Mouse (Mus musculus) stomach, postnatal 0 days (tissue): ENCODE measurements around the gene Gtf2h5. TPM values are rescaled to one million over a fixed set of nuclear protein-coding genes. Genes with fewer than 3 reads are reported as not detected.

Experiments used
- ATAC-seq: fragments of 200-750 bp; cut with Nextera tagmentation; 2 replicates; pipeline ENCODE4 v1.8.0; 2017; ENCODE audit not compliant: low FRiP score, low TSS enrichment
- DNase-seq: peaks from one replicate; pipeline ENCODE4 v3.0.0-alpha.2; 2016; ENCODE audit warnings: low spot score
- H3K27ac ChIP-seq: fragments of 300-500 bp; sonication (generic); replicated peaks from 2 replicates; pipeline ENCODE4 v1.5.1; 2014; ENCODE audit warnings: mild to moderate bottlenecking, control low read depth
- H3K27me3 ChIP-seq: fragments of 300-500 bp; sonication (generic); 2 replicates; pipeline ENCODE4 v1.6.1; 2014; ENCODE audit warnings: low read length; ENCODE audit not compliant: control insufficient read depth, insufficient read depth
- H3K36me3 ChIP-seq: fragments of 300-500 bp; sonication (generic); 2 replicates; pipeline ENCODE4 v1.6.1; 2014; ENCODE audit warnings: low read length, mixed read lengths; ENCODE audit not compliant: control insufficient read depth, insufficient read depth
- H3K4me1 ChIP-seq: fragments of 300-500 bp; sonication (generic); replicated peaks from 2 replicates; pipeline ENCODE4 v1.6.1; 2014; ENCODE audit warnings: antibody characterized with exemption; ENCODE audit not compliant: control insufficient read depth, insufficient read depth
- H3K4me2 ChIP-seq: fragments of 300-500 bp; sonication (generic); replicated peaks from 2 replicates; pipeline ENCODE4 v1.6.1; 2014; ENCODE audit warnings: low read depth, mild to moderate bottlenecking, control low read depth, moderate library complexity
- H3K4me3 ChIP-seq: fragments of 300-500 bp; sonication (generic); 2 replicates; pipeline ENCODE4 v1.5.1; 2014; ENCODE audit warnings: low read depth, low read length, control low read depth
- H3K9ac ChIP-seq: fragments of 300-500 bp; sonication (generic); 2 replicates; pipeline ENCODE4 v1.6.1; 2014; ENCODE audit warnings: mild to moderate bottlenecking, low read length, control low read depth, mixed read lengths
- H3K9me3 ChIP-seq: fragments of 300-500 bp; sonication (generic); 2 replicates; pipeline ENCODE4 v1.6.1; 2016; ENCODE audit warnings: low read length; ENCODE audit not compliant: control insufficient read depth
- CTCF ChIP-seq: IDR thresholded peaks from 2 replicates; pipeline ENCODE4 v1.5.1; 2016; ENCODE audit warnings: antibody characterized with exemption, low read depth, mild to moderate bottlenecking, moderate library complexity
- EP300 ChIP-seq: optimal IDR thresholded peaks from 2 replicates; pipeline ENCODE3; 2016; ENCODE audit warnings: antibody characterized with exemption
- WGBS: fragments of 180-500 bp; shearing (Covaris S2); extraction: QIAGEN DNeasy Blood & Tissue Kit; methylation state at CpG from one replicate; pipeline ENCODE4 v1.1.7; 2014; 5-methylcytosine and 5-hydroxymethylcytosine counted together
- polyA plus RNA-seq: library from polyadenylated mRNA; unstranded; fragments of >200 nt; fragmentation: Nextera tagmentation; extraction: Ambion mirVana; gene quantifications from 2 replicates; pipeline ENCODE4 v1.2.1, GENCODE M21; 2015

Gene Gtf2h5
- polyA plus RNA-seq, 1 experiment from 2014 or later = 141 TPM

GRCm38 (mm10) chr17:6103566-6103965, 24.0 kb downstream of the Gtf2h5 start:
- 71% methylated on average over 6 of the region's 6 CpGs for WGBS
- H3K36me3 ChIP-seq = no peaks in the 10 kb centered on the region
- ATAC-seq = no peak
- no peak for DNase-seq
- peaks cover 4% of the 10 kb centered on the region; the same call in 1 of the 2 replicates for H3K4me1 ChIP-seq
- no peak for TF ChIP-seq EP300
- TF ChIP-seq CTCF = no peak
- H3K27me3 ChIP-seq = no peaks in the 10 kb centered on the region
- H3K4me2 ChIP-seq = no peak overlapping the region
- H3K9me3 ChIP-seq = no peaks in the 10 kb centered on the region
- no peak overlapping the region for H3K27ac ChIP-seq
- no peak overlapping the region for H3K9ac ChIP-seq
- no peak overlapping the region for H3K4me3 ChIP-seq

GRCm38 (mm10) chr17:6106361-6107014, 26.9 kb downstream of the Gtf2h5 start, which contains the start of gene Tulp4:
TSS of gene Tulp4 (plus strand) at chr17:6106437.
- Histone ChIP-seq H3K27me3 (no peaks in the 10 kb centered on the region), H3K4me2 (peak within 1 kb of the TSS; percentile 77), H3K27ac (peak within 1 kb of the TSS; percentile 96), H3K9me3 (no peaks in the 10 kb centered on the region), H3K4me1 (peaks cover 6% of the 10 kb centered on the region; the same call in 1 of the 2 replicates), H3K36me3 (no peaks in the 10 kb centered on the region), H3K4me3 (peak within 1 kb of the TSS; percentile 79), H3K9ac (peak within 1 kb of the TSS; percentile 98)
- TF ChIP-seq EP300 (no peak), CTCF (no peak)
- peak; percentile 94 for DNase-seq
- ATAC-seq = peak; percentile 95
- WGBS = 0% methylated on average over 25 of the region's 76 CpGs

GRCm38 (mm10) chr17:6107015-6107601, 27.5 kb downstream of the Gtf2h5 start:
- peak overlapping the region; percentile 96 for H3K27ac ChIP-seq
- DNase-seq = peak; percentile 73
- H3K9ac ChIP-seq = peak overlapping the region; percentile 98
- peak overlapping the region; percentile 79 for H3K4me3 ChIP-seq
- no peaks in the 10 kb centered on the region for H3K27me3 ChIP-seq
- H3K4me2 ChIP-seq = peak overlapping the region; percentile 77
- H3K36me3 ChIP-seq = no peaks in the 10 kb centered on the region
- under 1% methylated on average over 36 of the region's 50 CpGs for WGBS
- peak; percentile 22 for ATAC-seq
- no peak for TF ChIP-seq CTCF
- TF ChIP-seq EP300 = no peak
- H3K9me3 ChIP-seq = no peaks in the 10 kb centered on the region
- H3K4me1 ChIP-seq = peaks cover 6% of the 10 kb centered on the region; the same call in 1 of the 2 replicates

- Histone ChIP-seq H3K36me3 (no peaks in the 10 kb centered on the region), H3K4me3 (peak overlapping the region; percentile 79), H3K9ac (peak overlapping the region; percentile 98), H3K27ac (0 out of 2 replicates have a peak overlapping the region, but pooled peaks have one; percentile 20), H3K4me1 (peaks cover 6% of the 10 kb centered on the region; the same call in 1 of the 2 replicates), H3K4me2 (peak overlapping the region; percentile 77), H3K9me3 (no peaks in the 10 kb centered on the region), H3K27me3 (no peaks in the 10 kb centered on the region)
- DNase-seq = no peak
- 46% methylated on average over 7 of the region's 7 CpGs for WGBS
- TF ChIP-seq EP300 (no peak), CTCF (no peak)
- no peak for ATAC-seq
These were observed 28.6 kb downstream of the Gtf2h5 start for GRCm38 (mm10) chr17:6108175-6108574.

- no peaks in the 10 kb centered on the region for H3K27me3 ChIP-seq
- H3K27ac ChIP-seq = no peak overlapping the region
- H3K4me3 ChIP-seq = no peak overlapping the region
- no peak overlapping the region for H3K4me2 ChIP-seq
- ATAC-seq = no peak
- no peaks in the 10 kb centered on the region for H3K9me3 ChIP-seq
- no peaks in the 10 kb centered on the region for H3K36me3 ChIP-seq
- peaks cover 6% of the 10 kb centered on the region; the same call in 1 of the 2 replicates for H3K4me1 ChIP-seq
- 75% methylated on average over 3 of the region's 3 CpGs for WGBS
- DNase-seq = no peak
- no peak overlapping the region for H3K9ac ChIP-seq
- no peak for TF ChIP-seq EP300
- peak; percentile 59 for TF ChIP-seq CTCF
These were observed 31.4 kb downstream of the Gtf2h5 start for GRCm38 (mm10) chr17:6110956-6111355.

GRCm38 (mm10) chr17:6113653-6114052, 34.1 kb downstream of the Gtf2h5 start:
- no peaks in the 10 kb centered on the region for H3K27me3 ChIP-seq
- H3K9me3 ChIP-seq = no peaks in the 10 kb centered on the region
- H3K36me3 ChIP-seq = no peaks in the 10 kb centered on the region
- TF ChIP-seq CTCF (no peak), EP300 (no peak)
- WGBS = 86% methylated on average over 6 of the region's 6 CpGs
- no peak overlapping the region for H3K27ac ChIP-seq
- H3K9ac ChIP-seq = no peak overlapping the region
- ATAC-seq (no peak), DNase-seq (no peak)
- no peak overlapping the region for H3K4me3 ChIP-seq
- H3K4me1 ChIP-seq = 0 out of 2 replicates have a peak, but pooled peaks cover 2% of the 10 kb centered on the region
- H3K4me2 ChIP-seq = no peak overlapping the region
